Comparison of ENCODE assay signal across 24 mouse cellular contexts in genomic region chr5:5134143-5134904, GRCm38 (mm10).
DNase-seq lines count a peak whose midpoint lies in the region; ATAC-seq and TF ChIP-seq lines count a peak whose summit lies in the region.
"Had no signal": no experiment of that assay in that cellular context is flagged by ENCODE, and none has a peak within 500 bp of the region (broad histone marks: within the 10 kb centered on the region; RNA-seq: fewer than 3 reads in every experiment).

No protein-coding gene starts in this region.

- ATAC-seq in forebrain, embryonic 13.5 days: peak; percentile 86
- ATAC-seq in forebrain, embryonic 11.5 days (replicated peaks; ENCODE audit: low FRiP score): no peak
- ATAC-seq in midbrain, embryonic 13.5 days: peak; percentile 46
- ATAC-seq in midbrain, postnatal 0 days (ENCODE audit: low FRiP score): no peak
- ATAC-seq in forebrain, embryonic 16.5 days: peak; percentile 84
- peak; percentile 48; the same call in 1 of the 2 replicates for ATAC-seq in midbrain, embryonic 15.5 days (replicated peaks)

- no peak for DNase-seq in forebrain, embryonic 11.5 days (ENCODE audit: low spot score)
- DNase-seq in midbrain, postnatal 0 days (ENCODE audit: low spot score): no peak
- DNase-seq in thymus, postnatal 36 days: no peak
- DNase-seq in natural killer cell, adult 2 months (ENCODE audit: low spot score in 2 of 2): no peak
- DNase-seq: cerebellum, adult 11 months; cerebellum, postnatal 10 days; gastrocnemius, postnatal 36 days; heart, postnatal 4 days; kidney, adult 2 months; liver; lung, postnatal 4 days; retina, postnatal 1 day; thymus, postnatal 14 days had no signal

- no peak overlapping the region for H3K4me2 ChIP-seq in forebrain, embryonic 13.5 days
- no peak overlapping the region for H3K4me2 ChIP-seq in forebrain, embryonic 11.5 days (ENCODE audit: low read depth, low read length, severe bottlenecking)
- no peak overlapping the region for H3K4me2 ChIP-seq in midbrain, embryonic 13.5 days (replicated peaks)
- no peak overlapping the region for H3K4me2 ChIP-seq in midbrain, postnatal 0 days (ENCODE audit: low read depth, low read length, poor library complexity, severe bottlenecking)
- peak overlapping the region; percentile 41 for H3K4me2 ChIP-seq in forebrain, embryonic 16.5 days (ENCODE audit: low read length)
- no peak overlapping the region for H3K4me2 ChIP-seq in midbrain, embryonic 15.5 days
- H3K4me2 ChIP-seq: liver, embryonic 15.5 days; lung, embryonic 15.5 days had no signal

- no peak overlapping the region for H3K4me3 ChIP-seq in forebrain, embryonic 13.5 days
- H3K4me3 ChIP-seq in forebrain, embryonic 11.5 days (ENCODE audit: low read depth, low read length): no peak overlapping the region
- H3K4me3 ChIP-seq in midbrain, embryonic 13.5 days (replicated peaks): no peak overlapping the region
- no peak overlapping the region for H3K4me3 ChIP-seq in midbrain, postnatal 0 days (ENCODE audit: low read depth, low read length)
- H3K4me3 ChIP-seq in forebrain, embryonic 16.5 days (replicated peaks; ENCODE audit: low read length): no peak overlapping the region
- H3K4me3 ChIP-seq in midbrain, embryonic 15.5 days: no peak overlapping the region
- H3K4me3 ChIP-seq: embryonic facial prominence, embryonic 10.5 days; heart, embryonic 10.5 days; limb, embryonic 10.5 days; liver, embryonic 15.5 days; lung, embryonic 15.5 days; myocyte had no signal

- TF ChIP-seq CTCF in midbrain, postnatal 0 days (IDR thresholded peaks at IDR 0.05): no peak

- H3K36me3 ChIP-seq in forebrain, embryonic 13.5 days (ENCODE audit: poor library complexity, severe bottlenecking): no peaks in the 10 kb centered on the region
- no peaks in the 10 kb centered on the region for H3K36me3 ChIP-seq in forebrain, embryonic 11.5 days (ENCODE audit: control insufficient read depth, insufficient read depth, low read length)
- H3K36me3 ChIP-seq in midbrain, embryonic 13.5 days: no peaks in the 10 kb centered on the region
- H3K36me3 ChIP-seq in midbrain, postnatal 0 days (ENCODE audit: insufficient read depth, low read length): no peaks in the 10 kb centered on the region
- no peaks in the 10 kb centered on the region for H3K36me3 ChIP-seq in forebrain, embryonic 16.5 days (ENCODE audit: control insufficient read depth, insufficient read depth)
- H3K36me3 ChIP-seq in midbrain, embryonic 15.5 days (replicated peaks): no peaks in the 10 kb centered on the region
- H3K36me3 ChIP-seq: embryonic facial prominence, embryonic 10.5 days; heart, embryonic 10.5 days; limb, embryonic 10.5 days; liver, embryonic 15.5 days; lung, embryonic 15.5 days had no signal

- no peaks in the 10 kb centered on the region for H3K27me3 ChIP-seq in forebrain, embryonic 13.5 days
- no peaks in the 10 kb centered on the region for H3K27me3 ChIP-seq in forebrain, embryonic 11.5 days (ENCODE audit: control insufficient read depth, insufficient read depth, low read length)
- H3K27me3 ChIP-seq in midbrain, embryonic 13.5 days: no peaks in the 10 kb centered on the region
- H3K27me3 ChIP-seq in midbrain, postnatal 0 days (ENCODE audit: insufficient read depth, low read length): no peaks in the 10 kb centered on the region
- no peaks in the 10 kb centered on the region for H3K27me3 ChIP-seq in forebrain, embryonic 16.5 days (replicated peaks; ENCODE audit: control insufficient read depth, insufficient read depth, low read length)
- no peaks in the 10 kb centered on the region for H3K27me3 ChIP-seq in midbrain, embryonic 15.5 days (replicated peaks)
- H3K27me3 ChIP-seq: liver, embryonic 15.5 days; lung, embryonic 15.5 days had no signal

- H3K4me1 ChIP-seq in forebrain, embryonic 13.5 days: peaks cover 22% of the 10 kb centered on the region
- H3K4me1 ChIP-seq in forebrain, embryonic 11.5 days (replicated peaks; ENCODE audit: control insufficient read depth, insufficient read depth, low read length): no peaks in the 10 kb centered on the region
- peaks cover 6% of the 10 kb centered on the region; the same call in 1 of the 2 replicates for H3K4me1 ChIP-seq in midbrain, embryonic 13.5 days (replicated peaks)
- no peaks in the 10 kb centered on the region for H3K4me1 ChIP-seq in midbrain, postnatal 0 days (ENCODE audit: insufficient read depth, low read length)
- peaks cover 23% of the 10 kb centered on the region for H3K4me1 ChIP-seq in forebrain, embryonic 16.5 days (replicated peaks; ENCODE audit: control insufficient read depth, insufficient read depth, low read length)
- H3K4me1 ChIP-seq in midbrain, embryonic 15.5 days: no peaks in the 10 kb centered on the region
- H3K4me1 ChIP-seq: embryonic facial prominence, embryonic 10.5 days; heart, embryonic 10.5 days; limb, embryonic 10.5 days; liver, embryonic 15.5 days; lung, embryonic 15.5 days had no signal

- WGBS in forebrain, embryonic 13.5 days: 45% methylated on average over 6 of the region's 6 CpGs
- WGBS in forebrain, embryonic 11.5 days: 80% methylated on average over 6 of the region's 6 CpGs
- WGBS in midbrain, embryonic 13.5 days: 52% methylated on average over 6 of the region's 6 CpGs
- WGBS in midbrain, postnatal 0 days: 60% methylated on average over 6 of the region's 6 CpGs
- 20% methylated on average over 6 of the region's 6 CpGs for WGBS in forebrain, embryonic 16.5 days
- WGBS in midbrain, embryonic 15.5 days: 45% methylated on average over 6 of the region's 6 CpGs

- no peak overlapping the region for H3K9ac ChIP-seq in forebrain, embryonic 13.5 days
- H3K9ac ChIP-seq in forebrain, embryonic 11.5 days (ENCODE audit: low read length): no peak overlapping the region
- no peak overlapping the region for H3K9ac ChIP-seq in midbrain, embryonic 13.5 days (replicated peaks)
- no peak overlapping the region for H3K9ac ChIP-seq in midbrain, postnatal 0 days (replicated peaks; ENCODE audit: low read length, poor library complexity, severe bottlenecking)
- H3K9ac ChIP-seq in forebrain, embryonic 16.5 days (replicated peaks; ENCODE audit: low read depth, low read length): no peak overlapping the region
- H3K9ac ChIP-seq in midbrain, embryonic 15.5 days: no peak overlapping the region
- H3K9ac ChIP-seq: liver, embryonic 15.5 days; lung, embryonic 15.5 days had no signal

- H3K9me3 ChIP-seq in forebrain, embryonic 13.5 days (replicated peaks): no peaks in the 10 kb centered on the region
- no peaks in the 10 kb centered on the region for H3K9me3 ChIP-seq in forebrain, embryonic 11.5 days (ENCODE audit: control insufficient read depth, low read length)
- H3K9me3 ChIP-seq in midbrain, embryonic 13.5 days: no peaks in the 10 kb centered on the region
- no peaks in the 10 kb centered on the region for H3K9me3 ChIP-seq in midbrain, postnatal 0 days (ENCODE audit: low read length)
- no peaks in the 10 kb centered on the region for H3K9me3 ChIP-seq in forebrain, embryonic 16.5 days (ENCODE audit: control insufficient read depth, low read length)
- no peaks in the 10 kb centered on the region for H3K9me3 ChIP-seq in midbrain, embryonic 15.5 days
- H3K9me3 ChIP-seq: embryonic facial prominence, embryonic 10.5 days; heart, embryonic 10.5 days; limb, embryonic 10.5 days; liver, embryonic 15.5 days; lung, embryonic 15.5 days had no signal

- H3K27ac ChIP-seq in forebrain, embryonic 13.5 days: peak overlapping the region; percentile 57
- H3K27ac ChIP-seq in forebrain, embryonic 11.5 days (ENCODE audit: low read depth, low read length): no peak overlapping the region
- H3K27ac ChIP-seq in midbrain, embryonic 13.5 days: peak overlapping the region; percentile 58; the same call in 1 of the 2 replicates
- no peak overlapping the region for H3K27ac ChIP-seq in midbrain, postnatal 0 days (ENCODE audit: low read depth, low read length)
- H3K27ac ChIP-seq in forebrain, embryonic 16.5 days (ENCODE audit: low read length): peak overlapping the region; percentile 92
- no peak overlapping the region for H3K27ac ChIP-seq in midbrain, embryonic 15.5 days
- H3K27ac ChIP-seq: embryonic facial prominence, embryonic 10.5 days; heart, embryonic 10.5 days; kidney, postnatal 0 days; limb, embryonic 10.5 days; liver, embryonic 15.5 days; lung, embryonic 15.5 days had no signal

Comparison
In these comparisons a context has a peak if more than half of its experiments do, and no peak if none do; other contexts are left out.
1. ATAC-seq: peak in forebrain, embryonic 13.5 days (single experiment), midbrain, embryonic 13.5 days (single experiment), forebrain, embryonic 16.5 days (single experiment) and midbrain, embryonic 15.5 days (single experiment); none in forebrain, embryonic 11.5 days (single experiment) and midbrain, postnatal 0 days (single experiment).
2. H3K27ac ChIP-seq: peak in forebrain, embryonic 13.5 days (single experiment), midbrain, embryonic 13.5 days (single experiment) and forebrain, embryonic 16.5 days (single experiment); none in forebrain, embryonic 11.5 days (single experiment), midbrain, postnatal 0 days (single experiment) and midbrain, embryonic 15.5 days (single experiment).